Mouse (Mus musculus): ENCODE results near the gene Copg1. TPM values are rescaled to one million over a fixed set of nuclear protein-coding genes. Genes with fewer than 3 reads are reported as not detected.

Gene Copg1
- polyA plus RNA-seq, 1 experiment: 21.5 TPM

GRCm38 (mm10) chr6:87906632-87907031, 19.0 kb downstream of the Copg1 start:
- H3K27me3 ChIP-seq (ENCODE audit: control insufficient read depth, insufficient read depth, low read length): no peaks in the 10 kb centered on the region
- peaks cover 2% of the 10 kb centered on the region for H3K36me3 ChIP-seq (ENCODE audit: control insufficient read depth, insufficient read depth, low read length)
- H3K4me3 ChIP-seq (ENCODE audit: control insufficient read depth, low read depth, low read length): no peak overlapping the region
- no peak overlapping the region for H3K27ac ChIP-seq (ENCODE audit: control insufficient read depth, insufficient read depth, low read depth, low read length)
- TF ChIP-seq CTCF (IDR thresholded peaks at IDR 0.05; ENCODE audit: control insufficient read depth, insufficient read depth, insufficient replicate concordance, low read depth, low read length): no peak
- TF ChIP-seq POLR2A (IDR thresholded peaks at IDR 0.05; ENCODE audit: control insufficient read depth, low read depth, low read length): no peak
- no peaks in the 10 kb centered on the region for H3K4me1 ChIP-seq (ENCODE audit: control insufficient read depth, insufficient read depth, low read length)

GRCm38 (mm10) chr6:87909181-87909580, 21.6 kb downstream of the Copg1 start:
- Histone ChIP-seq H3K27ac (ENCODE audit: control insufficient read depth, insufficient read depth, low read depth, low read length) (no peak overlapping the region), H3K27me3 (ENCODE audit: control insufficient read depth, insufficient read depth, low read length) (no peaks in the 10 kb centered on the region), H3K36me3 (ENCODE audit: control insufficient read depth, insufficient read depth, low read length) (no peaks in the 10 kb centered on the region; the same call in none of the 2 replicates), H3K4me1 (ENCODE audit: control insufficient read depth, insufficient read depth, low read length) (peaks cover 2% of the 10 kb centered on the region), H3K4me3 (ENCODE audit: control insufficient read depth, low read depth, low read length) (no peak overlapping the region)
- TF ChIP-seq CTCF (IDR thresholded peaks at IDR 0.05; ENCODE audit: control insufficient read depth, insufficient read depth, insufficient replicate concordance, low read depth, low read length) (no peak), POLR2A (IDR thresholded peaks at IDR 0.05; ENCODE audit: control insufficient read depth, low read depth, low read length) (no peak)

GRCm38 (mm10) chr6:87911559-87911958, 23.9 kb downstream of the Copg1 start:
- H3K36me3 ChIP-seq (ENCODE audit: control insufficient read depth, insufficient read depth, low read length): no peaks in the 10 kb centered on the region; the same call in none of the 2 replicates
- no peak for TF ChIP-seq POLR2A (IDR thresholded peaks at IDR 0.05; ENCODE audit: control insufficient read depth, low read depth, low read length)
- no peak for TF ChIP-seq CTCF (IDR thresholded peaks at IDR 0.05; ENCODE audit: control insufficient read depth, insufficient read depth, insufficient replicate concordance, low read depth, low read length)
- H3K27me3 ChIP-seq (ENCODE audit: control insufficient read depth, insufficient read depth, low read length): no peaks in the 10 kb centered on the region
- H3K27ac ChIP-seq (ENCODE audit: control insufficient read depth, insufficient read depth, low read depth, low read length): no peak overlapping the region
- no peak overlapping the region for H3K4me3 ChIP-seq (ENCODE audit: control insufficient read depth, low read depth, low read length)
- H3K4me1 ChIP-seq (ENCODE audit: control insufficient read depth, insufficient read depth, low read length): peaks cover 2% of the 10 kb centered on the region

- no peaks in the 10 kb centered on the region for H3K27me3 ChIP-seq (ENCODE audit: control insufficient read depth, insufficient read depth, low read length)
- peak within 1 kb of the TSS; percentile 55 for H3K27ac ChIP-seq (ENCODE audit: control insufficient read depth, insufficient read depth, low read depth, low read length)
- H3K36me3 ChIP-seq (ENCODE audit: control insufficient read depth, insufficient read depth, low read length): no peaks in the 10 kb centered on the region; the same call in none of the 2 replicates
- peaks cover 2% of the 10 kb centered on the region for H3K4me1 ChIP-seq (ENCODE audit: control insufficient read depth, insufficient read depth, low read length)
- H3K4me3 ChIP-seq (ENCODE audit: control insufficient read depth, low read depth, low read length): peak within 1 kb of the TSS; percentile 88
- TF ChIP-seq CTCF (IDR thresholded peaks at IDR 0.05; ENCODE audit: control insufficient read depth, insufficient read depth, insufficient replicate concordance, low read depth, low read length): no peak
- peak; percentile 58; the same call in 1 of the 2 replicates for TF ChIP-seq POLR2A (IDR thresholded peaks at IDR 0.05; ENCODE audit: control insufficient read depth, low read depth, low read length)
These were observed 26.2 kb downstream of the Copg1 start, which contains the start of gene Hmces for GRCm38 (mm10) chr6:87913661-87914325. Gene Hmces (plus strand): TSS chr6:87913935.

GRCm38 (mm10) chr6:87914326-87915102, 26.9 kb downstream of the Copg1 start:
- H3K27me3 ChIP-seq (ENCODE audit: control insufficient read depth, insufficient read depth, low read length): no peaks in the 10 kb centered on the region
- no peaks in the 10 kb centered on the region; the same call in none of the 2 replicates for H3K36me3 ChIP-seq (ENCODE audit: control insufficient read depth, insufficient read depth, low read length)
- peak overlapping the region; percentile 55 for H3K27ac ChIP-seq (ENCODE audit: control insufficient read depth, insufficient read depth, low read depth, low read length)
- no peak for TF ChIP-seq CTCF (IDR thresholded peaks at IDR 0.05; ENCODE audit: control insufficient read depth, insufficient read depth, insufficient replicate concordance, low read depth, low read length)
- TF ChIP-seq POLR2A (IDR thresholded peaks at IDR 0.05; ENCODE audit: control insufficient read depth, low read depth, low read length): no peak
- peak overlapping the region; percentile 88 for H3K4me3 ChIP-seq (ENCODE audit: control insufficient read depth, low read depth, low read length)
- H3K4me1 ChIP-seq (ENCODE audit: control insufficient read depth, insufficient read depth, low read length): peaks cover 2% of the 10 kb centered on the region

GRCm38 (mm10) chr6:87915939-87916338, 28.3 kb downstream of the Copg1 start:
- no peak overlapping the region for H3K27ac ChIP-seq (ENCODE audit: control insufficient read depth, insufficient read depth, low read depth, low read length)
- no peak overlapping the region for H3K4me3 ChIP-seq (ENCODE audit: control insufficient read depth, low read depth, low read length)
- H3K36me3 ChIP-seq (ENCODE audit: control insufficient read depth, insufficient read depth, low read length): no peaks in the 10 kb centered on the region; the same call in none of the 2 replicates
- TF ChIP-seq POLR2A (IDR thresholded peaks at IDR 0.05; ENCODE audit: control insufficient read depth, low read depth, low read length): no peak
- TF ChIP-seq CTCF (IDR thresholded peaks at IDR 0.05; ENCODE audit: control insufficient read depth, insufficient read depth, insufficient replicate concordance, low read depth, low read length): no peak
- H3K4me1 ChIP-seq (ENCODE audit: control insufficient read depth, insufficient read depth, low read length): peaks cover 2% of the 10 kb centered on the region
- no peaks in the 10 kb centered on the region for H3K27me3 ChIP-seq (ENCODE audit: control insufficient read depth, insufficient read depth, low read length)

GRCm38 (mm10) chr6:87921201-87921600, 33.6 kb downstream of the Copg1 start:
- H3K36me3 ChIP-seq (ENCODE audit: control insufficient read depth, insufficient read depth, low read length): no peaks in the 10 kb centered on the region; the same call in 1 of the 2 replicates
- no peaks in the 10 kb centered on the region for H3K27me3 ChIP-seq (ENCODE audit: control insufficient read depth, insufficient read depth, low read length)
- no peak overlapping the region for H3K27ac ChIP-seq (ENCODE audit: control insufficient read depth, insufficient read depth, low read depth, low read length)
- no peak overlapping the region for H3K4me3 ChIP-seq (ENCODE audit: control insufficient read depth, low read depth, low read length)
- H3K4me1 ChIP-seq (ENCODE audit: control insufficient read depth, insufficient read depth, low read length): no peaks in the 10 kb centered on the region
- no peak for TF ChIP-seq POLR2A (IDR thresholded peaks at IDR 0.05; ENCODE audit: control insufficient read depth, low read depth, low read length)

Data from testis, adult 2 months (tissue).